Mouse (Mus musculus): ENCODE measurements around the gene Rhpn2. TPM values are rescaled to one million over a fixed set of nuclear protein-coding genes. Genes with fewer than 3 reads are reported as not detected.
"Not testable (repeated sequence)": the region's sequence is repeated elsewhere in the genome, so short reads cannot be mapped to it uniquely, and the experiment has no call there.

The Rhpn2 gene
- polyA plus RNA-seq, 1 experiment from 2014 or later: 3.1 TPM

DNA sequence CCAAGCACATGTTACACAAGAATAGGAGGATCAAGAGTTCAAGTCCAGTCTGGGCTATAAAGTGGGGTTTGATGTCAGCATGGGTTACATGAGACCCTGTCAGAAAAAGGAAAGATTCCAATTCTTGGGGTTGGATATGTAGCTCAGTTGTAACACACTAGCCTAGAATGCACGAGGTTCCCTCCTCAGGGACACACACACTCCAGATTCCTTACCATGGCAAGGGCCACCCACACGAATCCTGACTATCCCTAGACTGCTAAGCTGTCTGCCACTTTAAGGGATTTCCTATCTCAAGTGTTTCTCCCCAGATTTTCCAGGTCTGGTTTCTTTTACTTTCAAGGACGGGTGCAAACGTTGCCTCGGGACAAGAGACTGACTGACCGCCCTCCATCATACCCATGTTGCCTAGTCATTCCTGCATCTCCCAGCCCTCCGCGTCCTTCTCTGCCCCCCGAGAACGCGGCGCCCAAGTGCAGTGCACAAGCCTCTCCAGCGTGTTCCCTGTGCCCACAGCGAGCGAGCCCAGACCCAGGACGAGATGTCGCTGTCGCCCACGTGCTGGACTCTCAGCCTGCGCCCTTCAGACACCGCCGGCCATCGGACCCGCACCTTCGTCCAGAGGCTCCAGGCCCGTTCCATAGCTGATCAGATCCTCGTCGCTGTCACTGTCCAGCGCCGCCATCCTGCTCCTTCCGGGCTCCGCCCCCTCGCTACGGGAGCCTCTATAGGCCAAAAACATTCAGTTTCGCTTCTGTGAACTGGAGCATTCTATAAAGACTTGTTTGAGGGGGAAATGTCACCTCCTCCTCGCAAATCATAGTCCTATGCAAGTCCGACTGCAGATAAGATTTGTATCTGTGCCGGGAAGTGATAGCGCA, 16.0 kb upstream of the Rhpn2 start, which contains the start of gene Gpatch1:
Gene Gpatch1 (minus strand): TSS at position 712 of the 881 bp plus-strand sequence.
- no peaks in the 10 kb centered on the region for H3K27me3 ChIP-seq (ENCODE audit: control insufficient read depth, insufficient read depth, low read length)
- peak within 1 kb of the TSS; percentile 46 for H3K4me2 ChIP-seq (ENCODE audit: low read depth, low read length)
- peak within 1 kb of the TSS; percentile 70 for H3K9ac ChIP-seq (replicated peaks; ENCODE audit: low read length)
- DNase-seq (ENCODE audit: low spot score) (peak; percentile 93), ATAC-seq (replicated peaks; ENCODE audit: insufficient number of reproducible peaks, low FRiP score, low TSS enrichment, low read depth) (peak; percentile 80)
- H3K4me1 ChIP-seq (ENCODE audit: control insufficient read depth, insufficient read depth, low read length): no peaks in the 10 kb centered on the region; the same call in 1 of the 2 replicates
- H3K9me3 ChIP-seq (replicated peaks; ENCODE audit: control insufficient read depth, low read length): no peaks in the 10 kb centered on the region
- 1% methylated on average over 39 of the region's 39 CpGs for WGBS
- H3K36me3 ChIP-seq (replicated peaks; ENCODE audit: control insufficient read depth, insufficient read depth, low read depth, low read length): no peaks in the 10 kb centered on the region
- H3K27ac ChIP-seq (replicated peaks; ENCODE audit: low read depth, low read length): no peak within 1 kb of the TSS
- H3K4me3 ChIP-seq (ENCODE audit: low read depth, low read length): peak within 1 kb of the TSS; percentile 81

DNA sequence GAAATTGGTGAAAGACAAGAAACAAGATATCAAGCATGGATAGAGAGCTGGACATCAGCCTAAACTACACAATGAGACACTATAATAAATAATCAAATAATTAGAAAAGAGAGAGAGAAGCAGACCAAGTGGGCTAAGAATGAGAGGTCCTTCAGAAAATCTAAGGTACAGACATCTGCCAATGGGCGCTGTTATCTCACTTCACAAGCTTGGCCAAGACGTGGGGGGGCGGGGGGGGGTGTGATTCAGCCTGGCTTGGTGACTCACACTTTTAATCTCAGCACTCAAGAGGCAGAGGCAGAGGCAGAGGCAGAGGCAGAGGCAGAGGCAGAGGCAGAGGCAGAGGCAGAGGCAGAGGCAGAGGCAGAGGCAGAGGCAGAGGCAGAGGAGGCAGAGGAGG, 14.7 kb upstream of the Rhpn2 start:
- 73% methylated on average over 3 of the region's 3 CpGs for WGBS
- not testable (repeated sequence) for H3K9ac ChIP-seq (replicated peaks; ENCODE audit: low read length); H3K4me3 ChIP-seq (ENCODE audit: low read depth, low read length); H3K9me3 ChIP-seq (replicated peaks; ENCODE audit: control insufficient read depth, low read length); ATAC-seq (replicated peaks; ENCODE audit: insufficient number of reproducible peaks, low FRiP score, low TSS enrichment, low read depth); DNase-seq (ENCODE audit: low spot score); H3K36me3 ChIP-seq (replicated peaks; ENCODE audit: control insufficient read depth, insufficient read depth, low read depth, low read length); H3K4me2 ChIP-seq (ENCODE audit: low read depth, low read length); H3K27ac ChIP-seq (replicated peaks; ENCODE audit: low read depth, low read length); H3K4me1 ChIP-seq (ENCODE audit: control insufficient read depth, insufficient read depth, low read length); H3K27me3 ChIP-seq (ENCODE audit: control insufficient read depth, insufficient read depth, low read length)

DNA sequence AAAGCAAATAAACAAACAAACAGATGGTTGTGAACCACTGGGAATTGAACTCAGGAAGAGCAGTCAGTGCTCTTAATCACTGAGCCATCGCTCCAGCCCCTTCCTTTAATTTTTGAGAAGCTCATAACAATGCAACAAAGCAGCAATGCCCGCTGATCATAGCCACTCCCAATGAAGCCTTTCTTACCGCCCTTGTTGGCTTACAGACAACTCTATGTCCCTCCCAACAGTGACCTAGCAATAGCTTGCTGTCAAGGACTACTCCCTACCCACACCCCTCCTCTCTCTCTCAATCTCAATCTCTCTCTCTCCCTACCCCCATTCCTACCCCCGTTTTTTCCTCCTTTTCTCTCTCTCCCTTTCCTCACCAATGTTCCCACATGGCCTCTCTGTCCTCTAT, 14.2 kb upstream of the Rhpn2 start:
- H3K9me3 ChIP-seq (replicated peaks; ENCODE audit: control insufficient read depth, low read length): no peaks in the 10 kb centered on the region
- no peak for DNase-seq (ENCODE audit: low spot score)
- H3K9ac ChIP-seq (replicated peaks; ENCODE audit: low read length): no peak overlapping the region
- H3K4me1 ChIP-seq (ENCODE audit: control insufficient read depth, insufficient read depth, low read length): no peaks in the 10 kb centered on the region; the same call in 1 of the 2 replicates
- no peaks in the 10 kb centered on the region for H3K36me3 ChIP-seq (replicated peaks; ENCODE audit: control insufficient read depth, insufficient read depth, low read depth, low read length)
- ATAC-seq (replicated peaks; ENCODE audit: insufficient number of reproducible peaks, low FRiP score, low TSS enrichment, low read depth): no peak
- H3K4me2 ChIP-seq (ENCODE audit: low read depth, low read length): no peak overlapping the region
- no peak overlapping the region for H3K4me3 ChIP-seq (ENCODE audit: low read depth, low read length)
- no peak overlapping the region for H3K27ac ChIP-seq (replicated peaks; ENCODE audit: low read depth, low read length)
- no peaks in the 10 kb centered on the region for H3K27me3 ChIP-seq (ENCODE audit: control insufficient read depth, insufficient read depth, low read length)
- WGBS: 80% methylated on average over 4 of the region's 4 CpGs

DNA sequence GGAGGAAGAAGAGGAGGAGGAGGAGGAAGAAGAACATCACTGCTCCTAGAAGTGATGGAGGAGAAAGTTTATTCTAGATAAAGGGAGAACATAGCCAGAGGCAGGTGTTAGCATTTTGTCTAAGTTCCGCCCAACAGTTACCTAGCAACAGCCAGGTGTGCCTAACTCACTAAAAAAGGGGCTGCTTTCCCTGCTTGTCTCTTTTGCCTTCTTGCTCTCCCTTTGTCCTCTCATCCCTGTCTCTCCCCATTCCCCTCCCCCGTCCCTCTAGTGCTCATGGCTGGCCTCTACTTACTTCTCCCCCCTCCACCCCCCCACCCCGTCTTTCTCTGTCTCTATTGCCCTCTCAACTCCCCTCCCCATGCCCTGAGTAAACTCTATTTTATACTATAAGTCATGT, 11.8 kb upstream of the Rhpn2 start:
- 45% methylated on average over 3 of the region's 3 CpGs for WGBS
- Histone ChIP-seq H3K4me1 (ENCODE audit: control insufficient read depth, insufficient read depth, low read length) (no peaks in the 10 kb centered on the region; the same call in 1 of the 2 replicates), H3K9ac (replicated peaks; ENCODE audit: low read length) (no peak overlapping the region), H3K4me3 (ENCODE audit: low read depth, low read length) (no peak overlapping the region), H3K4me2 (ENCODE audit: low read depth, low read length) (no peak overlapping the region), H3K27ac (replicated peaks; ENCODE audit: low read depth, low read length) (no peak overlapping the region), H3K9me3 (replicated peaks; ENCODE audit: control insufficient read depth, low read length) (no peaks in the 10 kb centered on the region), H3K27me3 (ENCODE audit: control insufficient read depth, insufficient read depth, low read length) (no peaks in the 10 kb centered on the region), H3K36me3 (replicated peaks; ENCODE audit: control insufficient read depth, insufficient read depth, low read depth, low read length) (no peaks in the 10 kb centered on the region)
- DNase-seq (ENCODE audit: low spot score) (no peak), ATAC-seq (replicated peaks; ENCODE audit: insufficient number of reproducible peaks, low FRiP score, low TSS enrichment, low read depth) (no peak)

DNA sequence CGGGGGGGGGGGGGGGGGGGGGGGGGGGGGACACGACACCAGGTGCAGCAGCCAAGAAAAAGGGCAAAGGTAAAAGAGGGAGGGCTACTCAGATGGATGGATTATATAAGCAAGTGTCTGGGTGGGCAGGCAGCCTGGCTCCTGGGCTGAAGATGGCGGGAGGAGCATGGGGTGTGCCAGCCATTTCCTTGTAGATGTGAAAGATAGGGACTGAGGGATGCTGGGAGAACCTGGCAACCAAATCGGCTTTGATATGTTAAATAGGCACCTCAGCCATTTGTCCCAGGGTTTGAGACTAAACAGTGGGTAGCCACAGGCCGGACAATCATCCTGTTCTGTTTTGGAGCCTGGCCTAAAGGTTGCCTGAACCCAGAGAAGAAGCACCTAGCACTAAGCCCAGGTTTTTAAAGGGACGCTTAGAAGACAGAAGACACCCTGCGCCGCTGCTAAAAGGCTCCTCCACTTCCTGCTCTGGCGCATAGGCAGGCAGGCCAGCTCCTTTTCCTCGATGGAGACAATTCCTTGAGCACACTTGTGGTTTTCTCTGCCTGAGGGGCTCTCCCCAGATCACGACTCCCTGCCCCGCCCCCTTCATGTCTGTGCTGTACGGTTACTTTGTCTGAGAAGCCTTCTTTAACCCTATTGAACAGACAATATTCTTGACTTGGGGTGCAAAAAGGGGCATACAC, 11.1 kb upstream of the Rhpn2 start:
- H3K36me3 ChIP-seq (replicated peaks; ENCODE audit: control insufficient read depth, insufficient read depth, low read depth, low read length): no peaks in the 10 kb centered on the region
- no peak overlapping the region for H3K4me3 ChIP-seq (ENCODE audit: low read depth, low read length)
- no peaks in the 10 kb centered on the region for H3K9me3 ChIP-seq (replicated peaks; ENCODE audit: control insufficient read depth, low read length)
- DNase-seq (ENCODE audit: low spot score) (peak; percentile 18), ATAC-seq (replicated peaks; ENCODE audit: insufficient number of reproducible peaks, low FRiP score, low TSS enrichment, low read depth) (no peak)
- no peaks in the 10 kb centered on the region for H3K27me3 ChIP-seq (ENCODE audit: control insufficient read depth, insufficient read depth, low read length)
- 4% methylated on average over 11 of the region's 13 CpGs for WGBS
- H3K27ac ChIP-seq (replicated peaks; ENCODE audit: low read depth, low read length): no peak overlapping the region
- 0 out of 2 replicates have a peak overlapping the region, but pooled peaks have one; percentile 2 for H3K9ac ChIP-seq (replicated peaks; ENCODE audit: low read length)
- peak overlapping the region; percentile 19; the same call in 1 of the 2 replicates for H3K4me2 ChIP-seq (ENCODE audit: low read depth, low read length)
- H3K4me1 ChIP-seq (ENCODE audit: control insufficient read depth, insufficient read depth, low read length): no peaks in the 10 kb centered on the region; the same call in 1 of the 2 replicates

DNA sequence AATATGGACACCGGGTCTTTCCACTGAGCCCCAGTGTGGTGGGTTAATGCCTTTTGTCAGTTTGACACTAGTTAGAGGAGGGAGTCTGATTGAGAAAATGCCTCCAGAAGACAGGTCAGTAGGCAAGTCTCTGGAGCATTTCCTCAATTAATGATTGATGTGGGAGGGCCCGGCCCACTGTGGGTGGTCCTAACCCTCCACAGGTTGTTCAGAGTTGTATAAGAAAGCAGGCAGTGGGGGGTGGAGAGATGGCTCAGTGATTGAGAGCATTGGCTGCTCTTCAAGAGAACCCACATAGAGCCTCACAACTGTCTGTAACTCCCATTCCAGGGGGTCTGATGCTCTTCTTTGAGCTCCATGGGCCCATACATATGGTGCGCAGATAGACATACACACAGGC, 2.4 kb upstream of the Rhpn2 start:
- no peak overlapping the region for H3K9ac ChIP-seq (replicated peaks; ENCODE audit: low read length)
- H3K4me3 ChIP-seq (ENCODE audit: low read depth, low read length): no peak overlapping the region
- H3K27me3 ChIP-seq (ENCODE audit: control insufficient read depth, insufficient read depth, low read length): peaks cover 4% of the 10 kb centered on the region
- WGBS: 65% methylated on average over 3 of the region's 3 CpGs
- H3K4me2 ChIP-seq (ENCODE audit: low read depth, low read length): no peak overlapping the region
- H3K27ac ChIP-seq (replicated peaks; ENCODE audit: low read depth, low read length): no peak overlapping the region
- no peaks in the 10 kb centered on the region for H3K4me1 ChIP-seq (ENCODE audit: control insufficient read depth, insufficient read depth, low read length)
- DNase-seq (ENCODE audit: low spot score): no peak
- no peaks in the 10 kb centered on the region for H3K9me3 ChIP-seq (replicated peaks; ENCODE audit: control insufficient read depth, low read length)
- no peak for ATAC-seq (replicated peaks; ENCODE audit: insufficient number of reproducible peaks, low FRiP score, low TSS enrichment, low read depth)
- no peaks in the 10 kb centered on the region for H3K36me3 ChIP-seq (replicated peaks; ENCODE audit: control insufficient read depth, insufficient read depth, low read depth, low read length)

DNA sequence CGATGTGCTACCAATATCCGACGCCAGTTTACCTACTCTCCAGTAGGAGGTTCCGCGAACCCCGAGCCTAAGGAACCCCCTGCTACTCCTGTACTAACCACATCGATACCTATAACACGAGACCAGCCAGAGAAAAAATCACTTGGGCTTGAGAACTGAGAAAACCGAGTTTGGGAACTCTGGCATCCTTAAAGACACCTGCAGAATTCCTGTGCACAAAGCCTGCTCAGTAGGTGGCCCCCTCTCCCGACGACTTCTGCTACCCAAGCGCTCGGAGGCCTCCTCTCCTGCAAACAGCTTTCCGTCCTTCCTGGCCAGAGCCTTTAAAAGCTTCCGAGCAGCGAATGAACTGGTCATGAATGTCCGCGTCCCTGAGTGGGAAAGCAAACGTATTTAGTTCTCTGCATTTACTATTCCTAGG, 729 bp upstream of the Rhpn2 start:
- DNase-seq (ENCODE audit: low spot score) (peak; percentile 52), ATAC-seq (replicated peaks; ENCODE audit: insufficient number of reproducible peaks, low FRiP score, low TSS enrichment, low read depth) (no peak; the same call in 1 of the 2 replicates)
- Histone ChIP-seq H3K27ac (replicated peaks; ENCODE audit: low read depth, low read length) (no peak overlapping the region), H3K4me2 (ENCODE audit: low read depth, low read length) (peak overlapping the region; percentile 90), H3K9me3 (replicated peaks; ENCODE audit: control insufficient read depth, low read length) (no peaks in the 10 kb centered on the region), H3K27me3 (ENCODE audit: control insufficient read depth, insufficient read depth, low read length) (peaks cover 4% of the 10 kb centered on the region), H3K9ac (replicated peaks; ENCODE audit: low read length) (peak overlapping the region; percentile 28), H3K4me1 (ENCODE audit: control insufficient read depth, insufficient read depth, low read length) (no peaks in the 10 kb centered on the region), H3K36me3 (replicated peaks; ENCODE audit: control insufficient read depth, insufficient read depth, low read depth, low read length) (no peaks in the 10 kb centered on the region), H3K4me3 (ENCODE audit: low read depth, low read length) (peak overlapping the region; percentile 41)
- under 1% methylated on average over 19 of the region's 19 CpGs for WGBS
